ENCODE assay signal across 10 mouse cellular contexts in genomic region chr1:121527061-121527460, GRCm38 (mm10). TPM values are rescaled to one million over a fixed set of nuclear protein-coding genes. Genes with fewer than 3 reads are reported as not detected.
DNase-seq lines count a peak whose midpoint lies in the region; ATAC-seq and TF ChIP-seq lines count a peak whose summit lies in the region.
"Had no signal": no experiment of that assay in that cellular context is flagged by ENCODE, and none has a peak within 500 bp of the region (broad histone marks: within the 10 kb centered on the region; RNA-seq: fewer than 3 reads in every experiment).

No protein-coding gene starts in this region.

- H3K4me2 ChIP-seq in heart, embryonic 16.5 days (ENCODE audit: low read depth, low read length), result peak overlapping the region; percentile 68
- H3K4me2 ChIP-seq in limb, embryonic 11.5 days (ENCODE audit: low read depth, severe bottlenecking), result peak overlapping the region; percentile 75; the same call in 1 of the 2 replicates
- H3K4me2 ChIP-seq in stomach, postnatal 0 days (replicated peaks; ENCODE audit: low read depth), result peak overlapping the region; percentile 38

- TF ChIP-seq EP300 in stomach, postnatal 0 days (optimal IDR thresholded peaks at IDR 0.05), result no peak

- no peak overlapping the region for H3K27ac ChIP-seq in heart, embryonic 16.5 days (ENCODE audit: low read length)
- H3K27ac ChIP-seq in testis, adult 2 months (ENCODE audit: control insufficient read depth, insufficient read depth, low read depth, low read length), result no peak overlapping the region
- H3K27ac ChIP-seq in limb, embryonic 11.5 days (replicated peaks; ENCODE audit: low read depth, low read length), result no peak overlapping the region
- H3K27ac ChIP-seq in stomach, postnatal 0 days (replicated peaks), result no peak overlapping the region

- no peak for DNase-seq in heart, adult 11 months
- DNase-seq in testis, postnatal 14 days (ENCODE audit: low spot score), result no peak
- DNase-seq in limb, embryonic 11.5 days (ENCODE audit: low spot score), result no peak
- DNase-seq in stomach, postnatal 0 days (ENCODE audit: low spot score), result no peak
- DNase-seq in adrenal gland, adult (ENCODE audit: inconsistent age in 2 of 2, low spot score in 1 of 2), result no peak

- peaks cover 28% of the 10 kb centered on the region for H3K27me3 ChIP-seq in heart, embryonic 16.5 days (ENCODE audit: control insufficient read depth, insufficient read depth, low read length)
- no peaks in the 10 kb centered on the region for H3K27me3 ChIP-seq in testis, adult 2 months (ENCODE audit: control insufficient read depth, insufficient read depth, low read length)
- H3K27me3 ChIP-seq in limb, embryonic 11.5 days (ENCODE audit: control insufficient read depth, insufficient read depth, low read length), result peaks cover 12% of the 10 kb centered on the region
- peaks cover 5% of the 10 kb centered on the region; the same call in 1 of the 2 replicates for H3K27me3 ChIP-seq in stomach, postnatal 0 days (ENCODE audit: control insufficient read depth, insufficient read depth, low read length)
- H3K27me3 ChIP-seq: CH12.LX had no signal

- H3K9ac ChIP-seq in heart, embryonic 16.5 days (ENCODE audit: low read length), result no peak overlapping the region
- no peak overlapping the region for H3K9ac ChIP-seq in limb, embryonic 11.5 days (ENCODE audit: low read length)
- no peak overlapping the region for H3K9ac ChIP-seq in stomach, postnatal 0 days (ENCODE audit: low read length)

- no peaks in the 10 kb centered on the region for H3K36me3 ChIP-seq in heart, embryonic 16.5 days (ENCODE audit: control insufficient read depth, insufficient read depth)
- H3K36me3 ChIP-seq in testis, adult 2 months (ENCODE audit: control insufficient read depth, insufficient read depth, low read length), result no peaks in the 10 kb centered on the region
- H3K36me3 ChIP-seq in limb, embryonic 11.5 days (ENCODE audit: control insufficient read depth, insufficient read depth, low read length), result no peaks in the 10 kb centered on the region
- H3K36me3 ChIP-seq in stomach, postnatal 0 days (ENCODE audit: control insufficient read depth, insufficient read depth, low read length), result no peaks in the 10 kb centered on the region

- peak overlapping the region; percentile 46; the same call in 1 of the 2 replicates for H3K4me3 ChIP-seq in heart, embryonic 16.5 days (ENCODE audit: low read length)
- H3K4me3 ChIP-seq in testis, adult 2 months (ENCODE audit: control insufficient read depth, low read depth, low read length), result peak overlapping the region; percentile 79
- peak overlapping the region; percentile 27 for H3K4me3 ChIP-seq in limb, embryonic 11.5 days (ENCODE audit: low read depth, low read length)
- H3K4me3 ChIP-seq in stomach, postnatal 0 days (ENCODE audit: low read depth, low read length), result no peak overlapping the region

- peaks cover 11% of the 10 kb centered on the region; the same call in 1 of the 2 replicates for H3K4me1 ChIP-seq in heart, embryonic 16.5 days (ENCODE audit: control insufficient read depth, insufficient read depth, low read length)
- H3K4me1 ChIP-seq in testis, adult 2 months (ENCODE audit: control insufficient read depth, insufficient read depth, low read length), result peaks cover 19% of the 10 kb centered on the region
- peaks cover 7% of the 10 kb centered on the region; the same call in 1 of the 2 replicates for H3K4me1 ChIP-seq in limb, embryonic 11.5 days (ENCODE audit: control insufficient read depth, insufficient read depth, low read length)
- H3K4me1 ChIP-seq in stomach, postnatal 0 days (replicated peaks; ENCODE audit: control insufficient read depth, insufficient read depth), result 0 out of 2 replicates have a peak, but pooled peaks cover 3% of the 10 kb centered on the region

- 42% methylated on average over 17 of the region's 17 CpGs for WGBS in heart, embryonic 16.5 days
- WGBS in limb, embryonic 11.5 days, result 47% methylated on average over 17 of the region's 17 CpGs
- WGBS in stomach, postnatal 0 days, result 39% methylated on average over 17 of the region's 17 CpGs

- no peaks in the 10 kb centered on the region for H3K9me3 ChIP-seq in heart, embryonic 16.5 days (replicated peaks; ENCODE audit: control insufficient read depth, low read length)
- H3K9me3 ChIP-seq in limb, embryonic 11.5 days (ENCODE audit: control insufficient read depth, low read length), result no peaks in the 10 kb centered on the region
- H3K9me3 ChIP-seq in stomach, postnatal 0 days (ENCODE audit: control insufficient read depth, low read length), result no peaks in the 10 kb centered on the region

- ATAC-seq in heart, embryonic 16.5 days (replicated peaks; ENCODE audit: extremely low read depth, insufficient read depth, low FRiP score), result no peak
- no peak for ATAC-seq in limb, embryonic 11.5 days (ENCODE audit: insufficient number of reproducible peaks, low FRiP score, low TSS enrichment, low read depth)
- ATAC-seq in stomach, postnatal 0 days (ENCODE audit: low FRiP score, low TSS enrichment), result no peak
- no peak for ATAC-seq in cerebellum, adult (ENCODE audit: insufficient number of reproducible peaks, low FRiP score, low TSS enrichment)

- TF ChIP-seq CTCF in testis, adult 2 months (IDR thresholded peaks at IDR 0.05; ENCODE audit: control insufficient read depth, insufficient read depth, insufficient replicate concordance, low read depth, low read length), result no peak
- no peak for TF ChIP-seq CTCF in stomach, postnatal 0 days (IDR thresholded peaks at IDR 0.05; ENCODE audit: low read depth)

- no peak for TF ChIP-seq POLR2A in testis, adult 2 months (IDR thresholded peaks at IDR 0.05; ENCODE audit: control insufficient read depth, low read depth, low read length)

RNA-seq across cellular contexts. Expression of gene Htr5b, which starts 1.2 kb away (rescaled TPM):
- polyA plus RNA-seq in heart, embryonic 16.5 days (2015; fragmentation: Nextera tagmentation; extraction: Ambion mirVana), result 0.22 and 0.25 TPM in 2 replicates
- 6.7 and 7.7 TPM in 2 replicates for polyA plus RNA-seq in testis, adult 2 months (2012; rRNA removed)
- 0.78 and 1.2 TPM in 2 replicates for polyA plus RNA-seq in limb, embryonic 11.5 days (2014; fragmentation: Nextera tagmentation; extraction: Ambion mirVana)
- 0.05 and 0.10 TPM in 2 replicates for polyA plus RNA-seq in stomach, postnatal 0 days (2015; fragmentation: Nextera tagmentation; extraction: Ambion mirVana)
- polyA plus RNA-seq: large intestine, adult 2 months had no signal

RNA-seq across cellular contexts. Expression of gene Ddx18, which starts 40.7 kb away (rescaled TPM):
- 26.4 and 27.2 TPM in 2 replicates for polyA plus RNA-seq in heart, embryonic 16.5 days (2015; fragmentation: Nextera tagmentation; extraction: Ambion mirVana)
- polyA plus RNA-seq in testis, adult 2 months (2012; rRNA removed), result 49.0 and 56.6 TPM in 2 replicates
- polyA plus RNA-seq in limb, embryonic 11.5 days (2014; fragmentation: Nextera tagmentation; extraction: Ambion mirVana), result 80.5 and 90.2 TPM in 2 replicates
- polyA plus RNA-seq in stomach, postnatal 0 days (2015; fragmentation: Nextera tagmentation; extraction: Ambion mirVana), result 37.5 and 40.7 TPM in 2 replicates
